Mouse (Mus musculus): ENCODE measurements around the gene Cngb1.

The Cngb1 gene

DNA sequence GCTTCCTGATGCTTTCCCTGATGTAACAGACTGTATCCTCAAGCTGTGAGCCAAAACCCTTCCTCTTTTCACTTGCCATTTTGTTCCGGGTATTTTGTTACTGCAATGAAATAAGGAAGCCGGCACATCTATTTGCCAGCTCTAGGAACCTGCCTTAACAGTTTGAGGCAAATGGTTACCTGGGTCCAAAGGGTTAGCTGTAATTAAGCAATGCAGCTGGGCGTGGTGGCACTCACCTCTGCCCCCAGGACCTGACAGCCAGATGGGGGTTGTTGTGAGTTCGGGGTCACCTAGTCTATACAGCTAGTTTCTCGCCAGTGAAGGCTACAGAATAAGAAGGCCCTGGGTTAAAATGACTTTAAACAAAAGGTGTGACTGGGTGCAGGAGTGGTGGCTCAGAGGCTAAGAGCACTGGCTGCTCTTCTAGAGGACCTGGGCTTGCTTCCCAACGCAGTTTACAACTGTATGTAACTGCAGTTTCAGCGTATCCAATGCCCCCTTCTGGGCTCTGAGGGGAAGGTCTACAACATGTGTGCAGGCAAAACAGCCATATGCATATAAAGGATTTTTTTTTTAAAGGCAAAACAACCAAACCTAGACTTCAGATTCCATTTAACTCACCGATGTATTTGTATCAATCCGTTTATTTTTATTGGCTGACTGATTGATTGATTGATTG, 114.7 kb downstream of the Cngb1 start:
- no peak for DNase-seq

All from cerebellum, adult 18-20 months (tissue).